Comparison of ENCODE assay signal across 8 mouse cellular contexts in genomic region chr19:32755792-32756635, GRCm38 (mm10). TPM values are rescaled to one million over a fixed set of nuclear protein-coding genes. Genes with fewer than 3 reads are reported as not detected.
DNase-seq lines count a peak whose midpoint lies in the region; ATAC-seq and TF ChIP-seq lines count a peak whose summit lies in the region.

No protein-coding gene starts in this region.

- TF ChIP-seq CTCF in E14TG2a.4 (conservative IDR thresholded peaks at IDR 0.05; ENCODE audit: low read length): no peak

- intact Hi-C loops in heart, postnatal 10 days (cut with DNase I): loop anchor here (1.0 to 5.0 kb wide), 5 partner anchors 41 to 356 kb away; no protein-coding TSS in a partner anchor

- peak overlapping the region; percentile 98 for H3K9ac ChIP-seq in forebrain, embryonic 12.5 days
- H3K9ac ChIP-seq in neural tube, embryonic 15.5 days (replicated peaks): peak overlapping the region; percentile 85

- peak; percentile 96 for DNase-seq in c-Kit-positive CD71-positive TER-119-positive erythroid progenitor cells, embryonic 14.5 days (ENCODE audit: low spot score)
- DNase-seq in heart, postnatal 10 days: peak; percentile 98 to 99
- peak; percentile 97 for DNase-seq in layer of hippocampus, adult 11-12 months (ENCODE audit: low spot score)
- peak; percentile 96 to 97 for DNase-seq in lung, adult 18-20 months
- DNase-seq in testis, postnatal 14 days (ENCODE audit: low spot score): peak; percentile 95

- H3K4me2 ChIP-seq in forebrain, embryonic 12.5 days: peak overlapping the region; percentile 92
- peak overlapping the region; percentile 91 for H3K4me2 ChIP-seq in neural tube, embryonic 15.5 days

- H3K4me3 ChIP-seq in E14TG2a.4 (replicated peaks; ENCODE audit: low read length): peak overlapping the region; percentile 90
- H3K4me3 ChIP-seq in forebrain, embryonic 12.5 days (replicated peaks): peak overlapping the region; percentile 94
- H3K4me3 ChIP-seq in neural tube, embryonic 15.5 days (replicated peaks): peak overlapping the region; percentile 97

- ATAC-seq in forebrain, embryonic 12.5 days (ENCODE audit: low FRiP score): peak; percentile 83
- ATAC-seq in neural tube, embryonic 15.5 days (ENCODE audit: low FRiP score): peak; percentile 85

- H3K27ac ChIP-seq in forebrain, embryonic 12.5 days: peak overlapping the region; percentile 100
- peak overlapping the region; percentile 97 for H3K27ac ChIP-seq in neural tube, embryonic 15.5 days (replicated peaks)

- 0% methylated on average over 53 of the region's 53 CpGs for WGBS in forebrain, embryonic 12.5 days
- under 1% methylated on average over 52 of the region's 53 CpGs for WGBS in neural tube, embryonic 15.5 days

- peaks cover 12% of the 10 kb centered on the region for H3K36me3 ChIP-seq in E14TG2a.4 (ENCODE audit: insufficient read depth, low read length)
- H3K36me3 ChIP-seq in forebrain, embryonic 12.5 days (replicated peaks): no peaks in the 10 kb centered on the region
- H3K36me3 ChIP-seq in neural tube, embryonic 15.5 days: no peaks in the 10 kb centered on the region

- no peaks in the 10 kb centered on the region for H3K9me3 ChIP-seq in E14TG2a.4 (ENCODE audit: low read length)
- H3K9me3 ChIP-seq in forebrain, embryonic 12.5 days: no peaks in the 10 kb centered on the region
- no peaks in the 10 kb centered on the region for H3K9me3 ChIP-seq in neural tube, embryonic 15.5 days (replicated peaks)

- no peaks in the 10 kb centered on the region for H3K27me3 ChIP-seq in E14TG2a.4 (ENCODE audit: insufficient read depth, low read length)
- H3K27me3 ChIP-seq in forebrain, embryonic 12.5 days: 0 out of 2 replicates have a peak, but pooled peaks cover 5% of the 10 kb centered on the region
- no peaks in the 10 kb centered on the region for H3K27me3 ChIP-seq in neural tube, embryonic 15.5 days (replicated peaks)

- H3K4me1 ChIP-seq in E14TG2a.4 (replicated peaks; ENCODE audit: low read depth, low read length): peaks cover 40% of the 10 kb centered on the region
- peaks cover 31% of the 10 kb centered on the region for H3K4me1 ChIP-seq in forebrain, embryonic 12.5 days
- H3K4me1 ChIP-seq in neural tube, embryonic 15.5 days: peaks cover 20% of the 10 kb centered on the region

RNA-seq across cellular contexts. Expression of gene Pten, which starts 1.3 kb away (rescaled TPM):
- 14.0 and 14.3 TPM in 2 replicates for polyA plus RNA-seq in forebrain, embryonic 12.5 days (2016; fragmentation: Nextera tagmentation; extraction: Ambion mirVana)
- total RNA-seq in heart, postnatal 10 days (2021): 10 to 100 TPM; 52.7 to 60.3 TPM
- 12.2 and 12.9 TPM in 2 replicates for polyA plus RNA-seq in neural tube, embryonic 15.5 days (2015; fragmentation: Nextera tagmentation; extraction: Ambion mirVana)

RNA-seq across cellular contexts. Expression of gene Atad1, which starts 16.4 kb away (rescaled TPM):
- 98.4 and 98.9 TPM in 2 replicates for polyA plus RNA-seq in forebrain, embryonic 12.5 days (2016; fragmentation: Nextera tagmentation; extraction: Ambion mirVana)
- total RNA-seq in heart, postnatal 10 days (2021): 10 to 100 TPM; 81.6 to 82.3 TPM
- 105 and 109 TPM in 2 replicates for polyA plus RNA-seq in neural tube, embryonic 15.5 days (2015; fragmentation: Nextera tagmentation; extraction: Ambion mirVana)

Comparison
In these comparisons a context has a peak if more than half of its experiments do, and no peak if none do; other contexts are left out.
1. Peak in every context shown above with its lines: DNase-seq, ATAC-seq, H3K4me3 ChIP-seq and H3K27ac ChIP-seq.